9 mouse cellular contexts compared by ENCODE assay signal in genomic region chr5:24749731-24750130, GRCm38 (mm10). TPM values are rescaled to one million over a fixed set of nuclear protein-coding genes. Genes with fewer than 3 reads are reported as not detected.
DNase-seq lines count a peak whose midpoint lies in the region; ATAC-seq and TF ChIP-seq lines count a peak whose summit lies in the region.
"Had no signal": no experiment of that assay in that cellular context is flagged by ENCODE, and none has a peak within 500 bp of the region (broad histone marks: within the 10 kb centered on the region; RNA-seq: fewer than 3 reads in every experiment).

No protein-coding gene starts in this region.

- peak overlapping the region; percentile 82 for H3K9ac ChIP-seq in ES-E14 (ENCODE audit: insufficient read depth, low read depth, low read length, poor library complexity, severe bottlenecking)
- no peak overlapping the region for H3K9ac ChIP-seq in midbrain, embryonic 11.5 days (ENCODE audit: low read length)

- H3K4me2 ChIP-seq in midbrain, embryonic 11.5 days = peak overlapping the region; percentile 98; the same call in 1 of the 2 replicates

- peak overlapping the region; percentile 86 for H3K27ac ChIP-seq in ES-E14 (ENCODE audit: insufficient read depth, low read depth, low read length, poor library complexity, severe bottlenecking)
- peak overlapping the region; percentile 88 for H3K27ac ChIP-seq in hindbrain, embryonic 10.5 days
- no peak overlapping the region for H3K27ac ChIP-seq in midbrain, embryonic 11.5 days (ENCODE audit: low read depth, low read length)

- peak overlapping the region; percentile 57 to 80 for H3K4me3 ChIP-seq in ES-E14 (ENCODE audit: insufficient read depth in 1 of 2, low read depth in 1 of 2, low read length in 2 of 2, poor library complexity in 1 of 2, severe bottlenecking in 1 of 2)
- peak overlapping the region; percentile 65; the same call in 1 of the 2 replicates for H3K4me3 ChIP-seq in hindbrain, embryonic 10.5 days
- no peak overlapping the region for H3K4me3 ChIP-seq in midbrain, embryonic 11.5 days (ENCODE audit: low read depth, low read length)

- 55% methylated on average over 5 of the region's 5 CpGs for WGBS in hindbrain, embryonic 10.5 days
- WGBS in midbrain, embryonic 11.5 days = 67% methylated on average over 5 of the region's 5 CpGs

- no peak for ATAC-seq in midbrain, embryonic 11.5 days (ENCODE audit: low FRiP score)

- peak; percentile 22 for DNase-seq in cerebellum, adult 9-11 months
- DNase-seq in cerebellum, adult 9-10 months = no peak
- no peak for DNase-seq in ES-E14 (ENCODE audit: low read depth, low spot score)
- no peak for DNase-seq in hindbrain, embryonic 10.5 days (ENCODE audit: low spot score)
- DNase-seq in midbrain, embryonic 11.5 days (ENCODE audit: low spot score, missing footprints) = no peak
- no peak for DNase-seq in urinary bladder, postnatal 36 days (ENCODE audit: low spot score in 2 of 2)
- no peak for DNase-seq in Muller cell, postnatal 12 days (ENCODE audit: inconsistent ontology term)
- no peak for DNase-seq in left cerebral cortex, adult 9 months (ENCODE audit: low spot score in 2 of 2)

- no peaks in the 10 kb centered on the region for H3K27me3 ChIP-seq in hindbrain, embryonic 10.5 days (ENCODE audit: insufficient read depth, poor library complexity, severe bottlenecking)
- H3K27me3 ChIP-seq in midbrain, embryonic 11.5 days (ENCODE audit: control insufficient read depth, insufficient read depth, low read length) = no peaks in the 10 kb centered on the region

- no peaks in the 10 kb centered on the region for H3K9me3 ChIP-seq in ES-E14 (ENCODE audit: control insufficient read depth, insufficient read depth, low read depth, low read length)
- H3K9me3 ChIP-seq in hindbrain, embryonic 10.5 days = no peaks in the 10 kb centered on the region
- H3K9me3 ChIP-seq in midbrain, embryonic 11.5 days (ENCODE audit: control insufficient read depth, low read length) = no peaks in the 10 kb centered on the region

- peaks cover 10 to 32% of the 10 kb centered on the region in 2 experiments; a peak in 3 of 4 replicates for H3K4me1 ChIP-seq in ES-E14 (ENCODE audit: control insufficient read depth in 2 of 2, insufficient read depth in 2 of 2, low read length in 2 of 2, poor library complexity in 1 of 2)
- H3K4me1 ChIP-seq in hindbrain, embryonic 10.5 days (replicated peaks) = peaks cover 61% of the 10 kb centered on the region
- H3K4me1 ChIP-seq in midbrain, embryonic 11.5 days (ENCODE audit: control insufficient read depth, insufficient read depth, low read length) = peaks cover 11% of the 10 kb centered on the region

- H3K36me3 ChIP-seq in ES-E14 (ENCODE audit: control insufficient read depth, insufficient read depth, low read length, poor library complexity, severe bottlenecking) = no peaks in the 10 kb centered on the region
- H3K36me3 ChIP-seq in hindbrain, embryonic 10.5 days = no peaks in the 10 kb centered on the region
- H3K36me3 ChIP-seq in midbrain, embryonic 11.5 days (ENCODE audit: control insufficient read depth, insufficient read depth, low read length) = no peaks in the 10 kb centered on the region

- in situ Hi-C loops in ES-E14 (cut with MboI; ENCODE audit: low sequenced_read_pairs in 2 of 2, unreplicated experiment in 2 of 2) = no loop called here

TF ChIP-seq in ES-E14, 5 proteins besides CTCF, POLR2A, EP300 and RAD21:
- TF ChIP-seq ZC3H11A (IDR thresholded peaks at IDR 0.05; ENCODE audit: borderline replicate concordance, low read depth, low read length) = no peak
- TF ChIP-seq ZNF384 (IDR thresholded peaks at IDR 0.05; ENCODE audit: low read depth, low read length) = no peak
- TF ChIP-seq HCFC1 (IDR thresholded peaks at IDR 0.05; ENCODE audit: borderline replicate concordance, insufficient read depth, low read length) = no peak
- TF ChIP-seq CHD2 (IDR thresholded peaks at IDR 0.05; ENCODE audit: low read depth, low read length) = no peak
- TF ChIP-seq MAFK (IDR thresholded peaks at IDR 0.05; ENCODE audit: insufficient read depth, low read depth, low read length) = no peak

RNA-seq across cellular contexts. Expression of gene Crygn, which starts 8.1 kb away (rescaled TPM):
- total RNA-seq in ES-E14 (2012; rRNA removed) = 1.2 and 2.1 TPM in 2 replicates
- polyA plus RNA-seq in hindbrain, embryonic 10.5 days (2016; fragmentation: Nextera tagmentation; extraction: Ambion mirVana) = 0.42 and 0.44 TPM in 2 replicates
- 0.68 and 1.2 TPM in 2 replicates for polyA plus RNA-seq in midbrain, embryonic 11.5 days (2014; fragmentation: Nextera tagmentation; extraction: Ambion mirVana)
- total RNA-seq: heart, adult 18-20 months had no signal

RNA-seq across cellular contexts. Expression of gene Wdr86, which starts 19.2 kb away (rescaled TPM):
- total RNA-seq in ES-E14 (2012; rRNA removed) = 2.5 and 9.5 TPM in 2 replicates
- polyA plus RNA-seq in hindbrain, embryonic 10.5 days (2016; fragmentation: Nextera tagmentation; extraction: Ambion mirVana) = 20.9 and 25.2 TPM in 2 replicates
- 8.7 and 10.3 TPM in 2 replicates for polyA plus RNA-seq in midbrain, embryonic 11.5 days (2014; fragmentation: Nextera tagmentation; extraction: Ambion mirVana)
